Mouse (Mus musculus) brain, embryonic 14.5 days (tissue): ENCODE measurements at regions not wholly inside any gene's neighbourhood (a gene's known extent, or its start where the extent isn't known, plus 50 kb on each side); places are given as distances from the start of the nearest gene placed in this dataset.

Source experiments
- CTCF ChIP-seq: fragments of 200-500 bp; IDR thresholded peaks from 2 replicates; pipeline ENCODE4 v1.5.1; 2012; ENCODE audit warnings: inconsistent platforms, mild to moderate bottlenecking, moderate library complexity, borderline replicate concordance; ENCODE audit not compliant: insufficient read depth, insufficient read length; ENCODE audit errors: extremely low read depth
- POLR2A ChIP-seq: fragments of 200-500 bp; IDR thresholded peaks from 2 replicates; pipeline ENCODE4 v1.6.1; 2012; ENCODE audit warnings: mild to moderate bottlenecking, inconsistent platforms, borderline replicate concordance; ENCODE audit not compliant: poor library complexity, insufficient read depth, insufficient read length, severe bottlenecking; ENCODE audit errors: extremely low read depth

DNA sequence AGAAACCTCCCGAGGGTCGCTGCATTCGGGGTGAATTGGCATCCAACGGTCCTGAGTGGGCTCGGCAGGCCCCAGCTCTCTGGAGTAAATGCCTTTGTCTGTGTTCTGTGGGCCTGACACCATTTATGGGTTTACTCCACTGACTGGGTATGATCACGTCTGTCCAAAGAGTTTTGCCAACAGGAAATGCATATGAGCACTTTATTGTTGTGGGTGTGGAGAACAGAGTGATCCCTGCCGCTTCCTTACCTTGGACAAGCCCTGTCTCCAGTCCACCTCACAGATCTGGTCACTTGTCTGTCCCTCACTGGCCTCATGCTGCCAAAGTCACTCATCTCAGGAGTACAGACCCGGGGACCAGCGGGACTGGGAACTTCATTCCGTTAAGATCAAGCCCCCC lies 91.6 kb upstream of the Haao start:
- TF ChIP-seq CTCF = no peak
- no peak for TF ChIP-seq POLR2A
